Mouse (Mus musculus): ENCODE measurements around the gene Mrgprf. TPM values are rescaled to one million over a fixed set of nuclear protein-coding genes. Genes with fewer than 3 reads are reported as not detected.

Gene Mrgprf
- polyA plus RNA-seq, 1 experiment from 2014 or later, result 4.5 TPM

DNA sequence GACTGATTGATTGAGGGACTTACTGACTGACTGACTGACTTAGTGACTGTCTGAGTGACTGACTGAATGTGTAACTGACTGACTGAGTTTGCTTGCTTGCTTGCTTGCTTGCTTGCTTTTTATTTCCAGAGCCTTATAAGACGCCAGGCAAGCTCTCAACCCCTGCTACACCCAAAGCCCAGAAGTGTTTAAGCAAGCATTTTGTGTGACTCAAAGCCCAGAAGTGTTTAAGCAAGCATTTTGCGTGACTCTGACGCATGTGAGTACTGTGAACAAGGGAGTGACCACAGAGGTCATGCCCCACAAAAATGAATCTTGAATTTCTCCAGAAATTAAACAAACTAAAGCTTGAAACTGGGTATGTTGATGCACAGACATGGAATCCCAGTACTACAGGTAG lies 16.3 kb upstream of the Mrgprf start:
- 65% methylated on average over 3 of the region's 3 CpGs for WGBS
- H3K9ac ChIP-seq, result no peak overlapping the region

GRCm38 (mm10) chr7:145285476-145285875 lies 15.2 kb upstream of the Mrgprf start:
- no peak overlapping the region for H3K4me3 ChIP-seq
- peaks cover 11% of the 10 kb centered on the region for H3K4me1 ChIP-seq
- no peak overlapping the region for H3K9ac ChIP-seq
- H3K4me2 ChIP-seq, result no peak overlapping the region
- H3K9me3 ChIP-seq, result no peaks in the 10 kb centered on the region
- H3K27me3 ChIP-seq (replicated peaks), result no peaks in the 10 kb centered on the region
- WGBS, result 82% methylated on average over 4 of the region's 4 CpGs
- no peak for ATAC-seq (replicated peaks)
- no peak overlapping the region for H3K27ac ChIP-seq
- no peaks in the 10 kb centered on the region for H3K36me3 ChIP-seq (replicated peaks)

More for the DNA sequence above, 16.3 kb upstream of the Mrgprf start:
- no peak for ATAC-seq (replicated peaks)
- Histone ChIP-seq H3K4me1 (peaks cover 11% of the 10 kb centered on the region), H3K4me3 (no peak overlapping the region; the same call in 1 of the 2 replicates), H3K9me3 (no peaks in the 10 kb centered on the region), H3K4me2 (peak overlapping the region; percentile 63), H3K36me3 (replicated peaks) (no peaks in the 10 kb centered on the region), H3K27ac (no peak overlapping the region), H3K27me3 (replicated peaks) (no peaks in the 10 kb centered on the region)

GRCm38 (mm10) chr7:145287410-145287809 lies 13.2 kb upstream of the Mrgprf start:
- Histone ChIP-seq H3K4me2 (no peak overlapping the region), H3K9ac (no peak overlapping the region), H3K27me3 (replicated peaks) (no peaks in the 10 kb centered on the region), H3K9me3 (no peaks in the 10 kb centered on the region), H3K36me3 (replicated peaks) (no peaks in the 10 kb centered on the region), H3K27ac (no peak overlapping the region), H3K4me1 (peaks cover 11% of the 10 kb centered on the region), H3K4me3 (no peak overlapping the region)
- ATAC-seq (replicated peaks), result no peak
- WGBS, result 83% methylated on average over 6 of the region's 6 CpGs

- no peak overlapping the region for H3K27ac ChIP-seq
- no peak overlapping the region for H3K4me3 ChIP-seq
- no peak overlapping the region for H3K9ac ChIP-seq
- no peaks in the 10 kb centered on the region for H3K36me3 ChIP-seq (replicated peaks)
- H3K4me2 ChIP-seq, result no peak overlapping the region
- no peaks in the 10 kb centered on the region for H3K27me3 ChIP-seq (replicated peaks)
- 20% methylated on average over 5 of the region's 5 CpGs for WGBS
- H3K4me1 ChIP-seq, result no peaks in the 10 kb centered on the region
- H3K9me3 ChIP-seq, result no peaks in the 10 kb centered on the region
- no peak for ATAC-seq (replicated peaks)
Measured at GRCm38 (mm10) chr7:145289302-145289701, 11.3 kb upstream of the Mrgprf start.

- Histone ChIP-seq H3K27ac (no peak overlapping the region), H3K9ac (no peak overlapping the region), H3K4me1 (no peaks in the 10 kb centered on the region), H3K4me3 (no peak overlapping the region), H3K4me2 (no peak overlapping the region), H3K36me3 (replicated peaks) (no peaks in the 10 kb centered on the region), H3K27me3 (replicated peaks) (no peaks in the 10 kb centered on the region), H3K9me3 (no peaks in the 10 kb centered on the region)
- ATAC-seq (replicated peaks), result no peak
- WGBS, result 89% methylated on average over 2 of the region's 2 CpGs
Measured at GRCm38 (mm10) chr7:145291847-145292246, 8.8 kb upstream of the Mrgprf start.

GRCm38 (mm10) chr7:145292726-145293125 lies 7.9 kb upstream of the Mrgprf start:
- no peak overlapping the region for H3K9ac ChIP-seq
- 72% methylated on average over 2 of the region's 2 CpGs for WGBS
- no peaks in the 10 kb centered on the region for H3K36me3 ChIP-seq (replicated peaks)
- H3K9me3 ChIP-seq, result no peaks in the 10 kb centered on the region
- ATAC-seq (replicated peaks), result no peak
- no peaks in the 10 kb centered on the region for H3K27me3 ChIP-seq (replicated peaks)
- no peak overlapping the region for H3K4me3 ChIP-seq
- H3K27ac ChIP-seq, result no peak overlapping the region
- H3K4me2 ChIP-seq, result no peak overlapping the region
- H3K4me1 ChIP-seq, result no peaks in the 10 kb centered on the region

DNA sequence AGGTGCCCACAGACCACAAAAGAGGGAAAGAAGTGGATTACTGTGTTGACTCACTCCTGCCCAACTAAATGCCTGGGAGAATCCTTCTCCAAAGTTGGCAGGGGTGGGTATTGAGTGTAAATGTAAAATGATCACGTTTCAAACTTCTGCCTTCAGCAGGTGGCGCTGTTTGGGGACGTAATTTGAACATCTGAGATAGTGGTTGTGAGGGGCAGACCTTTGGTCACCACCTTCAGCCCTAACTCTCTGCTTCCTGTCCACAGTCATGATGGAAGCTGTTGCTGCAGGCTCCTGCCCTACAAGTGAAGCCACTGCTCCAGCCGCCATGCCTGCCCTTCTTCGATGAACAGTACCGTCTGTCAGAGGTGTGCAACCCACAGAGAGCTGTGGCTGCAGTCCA lies 6.8 kb upstream of the Mrgprf start:
- no peak for ATAC-seq (replicated peaks)
- Histone ChIP-seq H3K36me3 (replicated peaks) (no peaks in the 10 kb centered on the region), H3K4me1 (no peaks in the 10 kb centered on the region), H3K9me3 (no peaks in the 10 kb centered on the region), H3K27ac (no peak overlapping the region), H3K4me3 (no peak overlapping the region), H3K27me3 (replicated peaks) (no peaks in the 10 kb centered on the region), H3K9ac (no peak overlapping the region), H3K4me2 (no peak overlapping the region)
- WGBS, result 36% methylated on average over 6 of the region's 6 CpGs

DNA sequence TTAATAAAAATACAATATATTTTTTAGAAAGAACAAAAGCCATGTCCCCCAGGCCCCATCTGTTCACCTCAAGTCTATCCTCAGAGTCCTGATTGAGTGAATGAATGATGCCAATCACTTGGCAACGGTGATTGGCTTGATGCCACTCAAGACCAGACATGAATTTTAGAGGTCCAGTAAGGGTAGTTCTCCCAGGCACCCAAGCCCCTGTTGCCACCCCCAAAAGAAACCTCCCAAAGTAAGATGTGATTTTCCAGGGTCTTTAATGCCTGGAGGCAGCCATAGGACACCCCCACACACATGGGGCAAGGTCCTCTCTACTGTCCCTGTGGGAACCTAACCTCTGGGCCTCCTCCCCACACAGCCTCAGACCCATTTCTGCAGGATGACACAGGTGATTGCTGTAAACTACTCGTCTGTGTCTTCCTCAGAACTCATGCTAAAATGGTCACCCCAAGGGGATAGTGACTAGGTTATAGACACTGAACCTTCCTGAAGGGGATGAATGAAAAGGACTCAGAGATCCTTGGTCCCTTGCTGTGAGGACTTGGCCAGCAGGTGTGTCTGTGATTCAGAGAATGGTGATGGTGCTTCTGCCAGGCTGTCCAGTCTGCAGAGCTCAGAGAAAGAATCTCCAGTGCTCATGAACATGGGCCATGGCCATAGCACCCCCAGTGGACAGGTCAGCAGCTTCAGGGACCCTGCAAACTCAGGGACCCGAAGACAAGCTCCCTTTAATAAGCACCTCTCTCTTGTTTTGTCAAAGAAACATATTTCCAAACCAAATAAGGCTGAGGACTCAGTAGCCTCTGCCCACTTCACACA lies 1.8 kb upstream of the Mrgprf start:
- no peak overlapping the region for H3K27ac ChIP-seq
- no peak overlapping the region for H3K4me3 ChIP-seq
- 61% methylated on average over 3 of the region's 3 CpGs for WGBS
- no peaks in the 10 kb centered on the region for H3K9me3 ChIP-seq
- H3K36me3 ChIP-seq (replicated peaks), result no peaks in the 10 kb centered on the region
- H3K4me1 ChIP-seq, result peaks cover 9% of the 10 kb centered on the region
- no peak overlapping the region for H3K4me2 ChIP-seq
- ATAC-seq (replicated peaks), result no peak
- H3K27me3 ChIP-seq (replicated peaks), result no peaks in the 10 kb centered on the region
- H3K9ac ChIP-seq, result no peak overlapping the region

DNA sequence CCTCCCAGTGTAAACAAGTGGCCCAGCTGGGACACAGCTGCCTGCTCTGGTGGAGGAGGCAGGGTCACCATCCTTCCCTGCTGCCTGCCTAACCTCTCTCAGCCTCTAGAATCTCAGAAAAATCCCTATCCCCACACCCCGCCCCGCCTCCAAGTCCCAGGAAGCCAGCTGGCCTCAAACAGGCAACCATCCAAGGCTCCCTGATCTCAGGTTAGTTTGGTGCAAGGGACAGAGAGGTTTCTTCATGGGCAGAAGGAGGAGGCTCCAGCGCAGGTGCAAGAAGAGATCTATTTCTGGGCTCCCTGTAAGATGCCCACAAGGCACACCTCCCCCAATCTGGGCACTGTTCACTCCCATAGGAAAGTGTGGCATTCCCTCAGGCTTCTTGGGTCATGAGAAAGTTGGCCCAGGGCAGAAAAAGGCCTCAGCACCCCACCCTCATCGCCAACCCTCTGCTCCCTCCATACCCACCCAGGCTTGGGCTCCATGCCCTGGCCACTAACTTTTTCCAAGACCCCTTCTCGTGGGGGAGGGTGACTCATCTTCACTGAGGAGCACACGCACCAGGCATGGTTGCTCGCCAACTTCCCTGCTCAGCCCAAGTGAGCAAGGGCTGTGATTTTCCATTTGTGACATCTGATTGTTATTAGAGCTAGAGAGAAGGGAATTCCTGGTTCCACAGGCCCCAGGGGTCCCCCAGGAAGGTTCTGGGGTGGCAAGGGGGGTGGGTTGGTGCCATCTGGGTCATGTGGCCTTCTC lies 887 bp upstream of the Mrgprf start:
- no peaks in the 10 kb centered on the region for H3K36me3 ChIP-seq (replicated peaks)
- WGBS, result 71% methylated on average over 7 of the region's 7 CpGs

GRCm38 (mm10) chr7:145301008-145301340 lies 346 bp downstream of the Mrgprf start:
- no peak overlapping the region for H3K4me3 ChIP-seq
- H3K27me3 ChIP-seq (replicated peaks), result no peaks in the 10 kb centered on the region
- no peak for ATAC-seq (replicated peaks)
- H3K27ac ChIP-seq, result no peak overlapping the region
- no peaks in the 10 kb centered on the region for H3K36me3 ChIP-seq (replicated peaks)
- peaks cover 9% of the 10 kb centered on the region for H3K4me1 ChIP-seq
- no peak overlapping the region for H3K9ac ChIP-seq
- no peak overlapping the region for H3K4me2 ChIP-seq
- H3K9me3 ChIP-seq, result no peaks in the 10 kb centered on the region

More for the DNA sequence above, 887 bp upstream of the Mrgprf start:
- H3K4me1 ChIP-seq, result peaks cover 9% of the 10 kb centered on the region
- no peak for ATAC-seq (replicated peaks)
- H3K4me2 ChIP-seq, result no peak overlapping the region
- H3K27me3 ChIP-seq (replicated peaks), result no peaks in the 10 kb centered on the region
- H3K9me3 ChIP-seq, result no peaks in the 10 kb centered on the region
- no peak overlapping the region for H3K9ac ChIP-seq
- H3K4me3 ChIP-seq, result no peak overlapping the region
- H3K27ac ChIP-seq, result no peak overlapping the region

GRCm38 (mm10) chr7:145301341-145302005 lies 845 bp downstream of the Mrgprf start:
- WGBS, result 89% methylated on average over 6 of the region's 6 CpGs

GRCm38 (mm10) chr7:145302488-145303285 lies 2.1 kb downstream of the Mrgprf start:
- H3K4me3 ChIP-seq, result peak overlapping the region; percentile 22; the same call in 1 of the 2 replicates
- 7% methylated on average over 20 of the region's 20 CpGs for WGBS
- peak overlapping the region; percentile 52 for H3K4me2 ChIP-seq
- no peaks in the 10 kb centered on the region for H3K36me3 ChIP-seq (replicated peaks)
- peak; percentile 86 for ATAC-seq (replicated peaks)
- no peak overlapping the region for H3K9ac ChIP-seq
- H3K27ac ChIP-seq, result no peak overlapping the region
- H3K4me1 ChIP-seq, result peaks cover 9% of the 10 kb centered on the region
- H3K27me3 ChIP-seq (replicated peaks), result no peaks in the 10 kb centered on the region
- no peaks in the 10 kb centered on the region for H3K9me3 ChIP-seq

More at GRCm38 (mm10) chr7:145301341-145302005, 845 bp downstream of the Mrgprf start:
- H3K4me3 ChIP-seq, result no peak overlapping the region
- H3K27me3 ChIP-seq (replicated peaks), result no peaks in the 10 kb centered on the region
- H3K9me3 ChIP-seq, result no peaks in the 10 kb centered on the region
- no peak overlapping the region for H3K27ac ChIP-seq
- ATAC-seq (replicated peaks), result no peak
- H3K9ac ChIP-seq, result no peak overlapping the region
- no peaks in the 10 kb centered on the region for H3K36me3 ChIP-seq (replicated peaks)
- peaks cover 9% of the 10 kb centered on the region for H3K4me1 ChIP-seq
- H3K4me2 ChIP-seq, result no peak overlapping the region
